Mouse (Mus musculus): Measurements from ENCODE around the gene Arpc3. TPM values are rescaled to one million over a fixed set of nuclear protein-coding genes. Genes with fewer than 3 reads are reported as not detected.
"Not testable (repeated sequence)": the region's sequence is repeated elsewhere in the genome, so short reads cannot be mapped to it uniquely, and the experiment has no call there.

Arpc3 gene
- total RNA-seq, 4 experiments from 2014 or later, result 173 to 229 (median 205) TPM

DNA sequence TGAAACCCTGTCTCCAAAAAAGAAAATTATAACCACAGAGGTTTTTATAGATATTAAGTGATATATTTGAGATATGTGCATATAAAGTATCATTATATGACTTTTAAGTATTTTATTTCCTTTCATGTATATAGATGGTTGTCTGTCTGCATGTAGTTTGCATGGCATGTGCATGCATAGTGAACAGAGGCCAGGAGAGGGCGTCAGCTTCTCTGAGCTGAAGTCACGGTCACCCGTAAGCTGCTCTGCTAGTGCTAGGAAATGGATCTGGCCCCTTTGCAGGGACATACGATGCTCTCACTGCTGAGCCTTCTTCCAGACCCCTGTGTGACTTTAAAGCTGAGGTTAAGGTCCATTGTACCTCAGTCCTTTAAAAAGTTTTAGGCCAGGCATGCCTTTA, 42.9 kb downstream of the Arpc3 start:
- no peak for DNase-seq (ENCODE audit: low spot score in 2 of 2)

DNA sequence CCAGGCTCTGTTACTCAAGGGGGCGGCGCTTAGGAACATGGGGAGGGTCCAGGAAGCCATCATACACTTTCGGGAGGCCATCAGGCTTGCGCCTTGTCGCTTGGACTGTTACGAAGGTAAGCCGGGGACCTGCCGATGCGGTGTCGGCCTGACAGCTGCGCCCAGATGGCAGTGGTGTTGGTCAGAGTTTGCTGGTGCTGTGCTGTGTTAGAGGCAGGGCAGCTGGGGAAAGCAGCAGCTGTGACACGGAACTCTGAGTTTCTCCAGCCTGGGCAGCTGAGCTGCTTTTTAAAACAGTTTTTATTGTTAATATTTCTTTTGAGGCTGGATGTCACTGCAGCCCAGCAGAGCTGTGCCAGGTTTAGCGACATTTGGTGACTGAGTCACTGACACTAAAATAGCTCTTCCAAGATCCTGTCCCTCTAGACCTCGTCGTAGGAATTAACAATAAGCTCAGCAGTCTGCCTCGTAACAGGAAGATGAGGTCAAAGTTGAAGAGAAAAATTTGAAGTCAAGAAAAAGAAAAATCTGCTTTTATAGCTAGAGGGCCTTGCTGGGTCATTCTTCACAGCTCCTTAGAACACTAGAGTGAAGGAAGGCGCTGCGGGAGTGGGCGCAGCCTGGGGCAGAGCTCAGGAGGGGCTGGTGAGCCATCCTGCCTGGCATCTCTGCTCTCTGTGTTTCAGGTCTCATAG, 47.9 kb downstream of the Arpc3 start:
- DNase-seq (ENCODE audit: low spot score in 2 of 2), result no peak

GRCm38 (mm10) chr5:122440095-122440630, 48.5 kb downstream of the Arpc3 start:
- DNase-seq (ENCODE audit: low spot score in 2 of 2), result no peak

- no peak for DNase-seq (ENCODE audit: low spot score in 2 of 2)
Measured at GRCm38 (mm10) chr5:122444492-122444891, 52.8 kb downstream of the Arpc3 start.

DNA sequence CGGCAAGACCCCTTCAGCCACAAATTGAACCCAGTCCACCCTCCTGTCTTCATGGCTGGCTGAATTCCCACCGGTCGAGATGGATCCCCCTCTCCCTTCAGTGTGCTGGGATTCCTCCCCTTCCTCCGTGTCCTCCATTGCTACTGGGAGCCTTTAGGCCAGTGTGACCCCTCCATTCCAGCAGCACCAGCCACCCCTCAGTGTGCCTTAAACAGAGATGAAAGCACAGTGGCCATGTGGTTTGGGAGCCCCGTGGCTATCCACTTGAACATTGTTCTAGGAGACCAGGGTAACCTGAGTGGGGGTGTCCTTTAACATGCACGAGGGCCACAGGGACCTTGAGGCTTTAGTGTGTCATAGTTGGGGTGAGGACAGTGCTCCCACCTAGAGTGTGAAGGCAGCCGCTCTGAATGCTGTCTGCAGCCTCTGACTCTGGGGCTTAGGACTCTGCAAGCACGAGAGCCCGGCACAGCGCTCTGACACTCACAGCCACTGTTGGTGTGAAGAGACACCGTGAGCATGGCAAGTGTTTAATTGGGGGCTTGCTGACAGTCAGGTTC, 53.5 kb downstream of the Arpc3 start:
- DNase-seq (ENCODE audit: low spot score in 2 of 2), result no peak

DNA sequence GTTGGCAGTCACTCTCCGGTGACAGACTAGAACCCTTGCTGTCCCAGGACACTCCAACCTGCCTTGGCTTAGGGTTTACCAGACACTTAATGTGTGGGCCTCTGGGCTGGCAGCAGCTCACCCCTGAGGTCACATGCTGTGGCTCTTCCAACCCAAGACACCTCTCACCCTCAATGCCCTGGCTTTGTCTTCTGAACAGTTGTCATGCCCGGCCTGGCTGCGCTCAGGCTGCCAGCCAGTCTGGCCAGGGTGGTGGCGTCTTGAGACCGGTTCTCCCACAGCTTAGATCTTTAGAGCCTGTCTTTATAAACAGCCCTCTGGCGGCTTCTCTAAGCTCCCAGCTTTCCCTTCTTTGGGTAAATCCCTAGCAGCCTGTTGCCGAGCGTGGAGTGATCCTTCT, 56.2 kb downstream of the Arpc3 start:
- no peak for DNase-seq (ENCODE audit: low spot score in 2 of 2)

DNA sequence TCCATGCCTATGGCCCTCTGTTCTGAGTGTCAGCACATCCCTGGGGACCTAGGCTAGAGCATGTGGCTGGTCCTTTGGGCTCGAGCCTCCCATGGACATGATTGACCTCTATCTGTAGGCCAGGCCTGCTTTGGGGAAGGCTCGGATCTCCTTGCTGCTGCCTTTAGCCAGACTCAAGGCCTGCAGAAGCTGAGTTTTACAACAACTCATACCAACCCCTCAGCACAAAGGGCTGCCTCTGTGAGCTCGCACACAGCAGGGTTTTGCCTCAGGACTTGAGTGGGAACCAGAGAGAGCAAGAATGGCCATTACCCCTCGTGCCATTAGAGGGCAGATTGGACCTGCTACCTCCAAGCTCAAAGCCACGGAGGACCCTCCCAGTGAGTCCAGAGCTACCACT, 57.2 kb downstream of the Arpc3 start:
- DNase-seq (ENCODE audit: low spot score in 2 of 2), result no peak

DNA sequence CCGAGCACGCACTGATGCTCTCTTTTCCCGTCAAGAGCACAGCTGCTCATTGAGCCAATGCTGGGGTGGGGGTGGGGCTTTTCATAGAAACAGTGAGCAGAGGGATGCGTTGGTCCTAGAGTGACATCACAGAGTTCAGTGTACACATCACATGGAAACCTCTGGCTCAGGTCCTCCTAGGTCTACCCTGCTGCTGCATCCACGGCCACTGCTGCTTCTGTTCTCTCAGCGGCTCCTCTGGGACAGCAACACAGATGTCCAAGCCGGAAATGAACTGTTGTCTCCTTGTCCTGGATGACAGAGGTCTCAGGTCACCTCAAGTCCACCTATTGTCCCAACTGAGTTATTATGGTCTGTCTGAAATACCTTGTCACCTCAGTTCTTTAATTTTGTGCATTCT, 58.3 kb downstream of the Arpc3 start:
- no peak for DNase-seq (ENCODE audit: low spot score in 2 of 2)

GRCm38 (mm10) chr5:122450913-122451317, 59.2 kb downstream of the Arpc3 start:
- no peak for DNase-seq (ENCODE audit: low spot score in 2 of 2)

- DNase-seq (ENCODE audit: low spot score in 2 of 2), result no peak
Measured at GRCm38 (mm10) chr5:122451324-122451723, 59.6 kb downstream of the Arpc3 start.

DNA sequence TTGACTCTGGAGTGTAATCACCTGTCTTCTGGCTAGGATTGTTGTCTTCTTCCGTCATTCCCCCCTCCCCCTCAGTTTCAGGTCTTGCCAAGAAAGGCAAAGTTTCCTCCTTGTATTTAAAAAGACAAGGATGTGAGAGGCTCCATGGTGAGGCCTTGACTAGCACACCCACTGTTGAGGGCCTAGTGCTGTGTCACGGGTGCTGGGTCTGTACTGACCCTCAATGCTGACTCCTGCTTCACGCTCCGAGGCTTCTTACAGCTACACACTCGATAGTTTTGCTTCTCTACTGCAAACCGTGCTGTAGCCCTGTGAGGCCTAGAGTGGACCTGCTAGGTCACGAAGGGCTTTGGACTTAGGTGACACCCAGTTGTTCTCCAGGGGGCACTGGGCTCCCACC, 60.5 kb downstream of the Arpc3 start:
- no peak for DNase-seq (ENCODE audit: low spot score in 2 of 2)

- DNase-seq (ENCODE audit: low spot score in 2 of 2), result no peak
Measured at GRCm38 (mm10) chr5:122453188-122453587, 61.5 kb downstream of the Arpc3 start.

DNA sequence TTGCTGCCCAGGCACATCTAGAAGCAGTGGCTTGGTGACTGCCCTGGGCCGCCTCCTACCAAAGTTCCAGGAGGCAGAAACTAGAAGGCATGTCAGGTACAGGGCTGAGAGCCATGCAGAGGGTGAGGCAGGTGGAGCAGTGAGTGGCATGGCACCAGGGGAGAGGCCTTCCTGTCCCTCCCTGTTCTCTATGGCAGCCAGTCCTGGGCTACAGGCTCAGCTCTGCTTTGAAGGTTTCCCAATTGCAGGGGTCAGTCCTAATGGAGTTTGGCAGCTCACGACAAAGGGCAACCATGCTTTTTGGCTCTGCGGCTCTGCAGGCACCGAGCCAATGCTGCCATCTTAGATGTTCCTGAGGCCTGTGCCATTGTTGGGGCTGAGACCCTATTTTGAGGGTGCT, 62.8 kb downstream of the Arpc3 start:
- no peak for DNase-seq (ENCODE audit: low spot score in 2 of 2)

DNA sequence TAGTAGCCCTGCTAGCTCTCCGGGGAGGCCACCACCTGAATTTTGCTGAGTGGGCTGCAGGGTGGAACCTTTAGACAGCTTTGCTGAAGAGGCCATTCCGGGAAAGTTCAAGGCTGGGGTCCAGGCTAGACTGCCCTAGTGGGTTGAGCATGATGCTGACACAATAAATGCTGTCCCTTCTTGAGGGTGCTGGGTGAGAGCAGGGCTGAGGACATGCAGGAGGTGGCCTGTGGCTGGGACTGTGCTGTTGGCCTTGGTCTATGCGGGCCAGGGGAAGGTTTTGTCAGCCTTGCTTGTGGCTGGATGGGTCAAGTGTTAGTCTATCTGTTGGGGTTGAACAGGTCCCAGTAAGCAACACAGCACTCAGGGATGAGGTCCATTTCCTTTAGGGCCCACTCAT, 63.2 kb downstream of the Arpc3 start:
- no peak for DNase-seq (ENCODE audit: low spot score in 2 of 2)

GRCm38 (mm10) chr5:122455584-122455983, 63.9 kb downstream of the Arpc3 start:
- DNase-seq (ENCODE audit: low spot score in 2 of 2), result no peak

GRCm38 (mm10) chr5:122457054-122457453, 65.4 kb downstream of the Arpc3 start:
- not testable (repeated sequence) for DNase-seq (ENCODE audit: low spot score in 2 of 2)

DNA sequence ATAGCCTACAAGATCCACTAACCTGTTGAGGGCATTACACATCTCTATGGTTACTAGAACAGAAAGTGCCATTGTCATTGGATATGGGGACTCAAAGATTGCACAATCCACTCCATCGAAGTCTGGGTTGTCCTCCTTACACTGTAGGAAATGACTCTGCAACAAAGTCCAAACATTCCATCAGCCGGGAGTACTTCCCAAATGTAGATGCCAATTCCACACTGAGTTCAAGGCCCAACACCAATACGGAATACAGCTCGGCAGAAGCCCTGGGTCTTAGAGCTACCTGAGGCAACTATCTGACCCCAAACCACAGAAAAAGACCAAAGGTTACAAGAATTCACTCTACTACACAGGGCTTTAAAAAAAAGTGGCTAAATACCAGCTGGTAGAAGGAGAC, 66.4 kb downstream of the Arpc3 start:
- no peak for DNase-seq (ENCODE audit: low spot score in 2 of 2)

GRCm38 (mm10) chr5:122459335-122459734, 67.7 kb downstream of the Arpc3 start:
- DNase-seq (ENCODE audit: low spot score in 2 of 2), result no peak

DNA sequence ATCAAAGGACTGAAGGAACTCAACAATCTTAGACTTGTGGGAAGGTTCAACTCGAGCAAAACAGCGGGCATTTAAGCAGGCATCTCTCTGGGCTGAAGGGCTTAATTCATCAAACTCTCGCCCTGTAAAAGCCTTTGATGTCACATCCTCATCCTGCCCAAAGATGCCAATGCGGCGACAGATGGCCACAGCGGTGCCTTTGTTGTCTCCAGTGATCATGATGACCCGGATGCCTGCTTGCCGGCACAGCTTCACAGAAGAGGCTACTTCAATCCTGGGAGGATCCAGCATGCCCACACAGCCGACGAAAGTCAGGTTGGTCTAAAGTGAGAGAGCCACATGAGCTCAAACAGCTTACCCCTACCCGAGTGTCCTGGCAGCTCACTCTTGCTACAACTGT, 69.0 kb downstream of the Arpc3 start:
- DNase-seq (ENCODE audit: low spot score in 2 of 2), result no peak

DNA sequence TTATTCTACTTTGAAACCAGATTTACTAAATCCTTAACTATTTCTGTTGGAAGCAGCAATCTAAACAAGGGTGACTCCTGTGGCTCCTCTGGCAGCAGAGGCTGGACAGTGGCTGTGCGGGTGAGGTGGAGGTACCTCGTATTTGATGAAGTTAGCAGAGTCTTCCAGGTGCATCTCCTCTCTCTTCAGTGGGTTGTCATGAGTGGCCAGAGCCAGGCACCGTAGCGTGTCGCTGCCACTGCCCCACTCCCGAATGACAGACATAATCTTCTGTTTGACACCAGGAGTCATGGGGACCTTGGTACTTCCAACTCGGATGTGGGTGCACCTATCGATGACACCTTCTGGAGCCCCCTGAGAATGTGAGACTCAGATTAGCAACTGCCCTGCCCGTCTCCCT, 69.8 kb downstream of the Arpc3 start:
- no peak for DNase-seq (ENCODE audit: low spot score in 2 of 2)

All from left cerebral cortex, adult 8-10 months (tissue).